Mouse (Mus musculus) natural killer cell, adult 2 months (primary cell): Measurements from ENCODE around the gene Tomm5.
"Not testable (repeated sequence)": the region's sequence is repeated elsewhere in the genome, so short reads cannot be mapped to it uniquely, and the experiment has no call there.

Experiments
- DNase-seq, 2 experiments: peaks; one replicate each; pipeline ENCODE4 v3.0.0; 2022; ENCODE audit warnings: low spot score in 2 of 2

Gene Tomm5

GRCm38 (mm10) chr4:45066036-45066730 lies 41.7 kb downstream of the Tomm5 start:
- DNase-seq: no peak

GRCm38 (mm10) chr4:45064577-45064976 lies 43.3 kb downstream of the Tomm5 start:
- DNase-seq: no peak

GRCm38 (mm10) chr4:45063836-45064235 lies 44.1 kb downstream of the Tomm5 start:
- not testable (repeated sequence) for DNase-seq

GRCm38 (mm10) chr4:45055451-45055850 lies 52.5 kb downstream of the Tomm5 start:
- DNase-seq: no peak
